Mouse (Mus musculus) MEL (cell line): ENCODE data around the gene Ly6g6c. TPM values are rescaled to one million over a fixed set of nuclear protein-coding genes. Genes with fewer than 3 reads are reported as not detected.

ENCODE experiments used
- DNase-seq: peaks from one replicate; pipeline ENCODE4 v3.0.0; 2011; ENCODE audit warnings: low read depth, low spot score
- H3K27ac ChIP-seq: 2 replicates; pipeline ENCODE4 v1.5.1; 2012; ENCODE audit warnings: low read depth, mild to moderate bottlenecking, control low read depth, low read length, moderate library complexity; ENCODE audit not compliant: control insufficient read depth
- H3K27me3 ChIP-seq, 2 experiments: fragments of 150-350 bp in 1 of 2; sonication (generic) in 1 of 2; 2 replicates each; pipeline ENCODE4 v1.6.1; 2012; ENCODE audit warnings: low read length in 2 of 2, mild to moderate bottlenecking in 2 of 2, improper control_type of control experiment in 1 of 2, moderate library complexity in 1 of 2; ENCODE audit not compliant: insufficient read depth in 2 of 2, control insufficient read depth in 1 of 2
- H3K36me3 ChIP-seq, 2 experiments: 2 replicates each; pipeline ENCODE4 v1.6.1; 2012 to 2014; ENCODE audit warnings: low read length in 2 of 2, improper control_type of control experiment in 1 of 2, inconsistent platforms in 1 of 2, mild to moderate bottlenecking in 1 of 2; ENCODE audit not compliant: insufficient read depth in 2 of 2, control insufficient read depth in 1 of 2
- H3K4me1 ChIP-seq, 2 experiments: fragments of 150-350 bp in 1 of 2; sonication (generic) in 1 of 2; 2 replicates each; pipeline ENCODE4 v1.6.1; 2012; ENCODE audit warnings: low read length in 2 of 2, improper control_type of control experiment in 1 of 2, mild to moderate bottlenecking in 1 of 2; ENCODE audit not compliant: insufficient read depth in 2 of 2, control insufficient read depth in 1 of 2
- H3K4me3 ChIP-seq, 2 experiments: fragments of 150-350 bp in 1 of 2; sonication (generic) in 1 of 2; 2 replicates each; pipeline ENCODE4 v1.5.1; 2012; ENCODE audit warnings: low read depth in 2 of 2, low read length in 2 of 2, mild to moderate bottlenecking in 2 of 2, moderate library complexity in 2 of 2, control low read depth in 1 of 2, improper control_type of control experiment in 1 of 2; ENCODE audit not compliant: control insufficient read depth in 1 of 2, insufficient read depth in 1 of 2
- H3K79me2 ChIP-seq: 2 replicates; pipeline ENCODE4 v1.6.1; 2012; ENCODE audit warnings: mild to moderate bottlenecking, low read length, moderate library complexity; ENCODE audit not compliant: control insufficient read depth, poor library complexity, insufficient read depth
- H3K9ac ChIP-seq: 2 replicates; pipeline ENCODE4 v1.6.1; 2012; ENCODE audit warnings: low read depth, mild to moderate bottlenecking, control low read depth, low read length, moderate library complexity; ENCODE audit not compliant: control insufficient read depth, poor library complexity, severe bottlenecking
- H3K9me3 ChIP-seq: fragments of 150-350 bp; sonication (generic); replicated peaks from 2 replicates; pipeline ENCODE4 v1.6.1; 2012; ENCODE audit warnings: mild to moderate bottlenecking, low read length, improper control_type of control experiment, moderate library complexity; ENCODE audit not compliant: insufficient read depth
- BHLHE40 ChIP-seq: IDR thresholded peaks from 2 replicates; pipeline ENCODE4 v1.6.1; 2012; ENCODE audit warnings: low read depth, mild to moderate bottlenecking, inconsistent platforms, low read length, improper control_type of control experiment, borderline replicate concordance
- CHD1 ChIP-seq: IDR thresholded peaks from 2 replicates; pipeline ENCODE4 v1.6.1; 2012; ENCODE audit warnings: low read depth, mild to moderate bottlenecking, inconsistent platforms, low read length, improper control_type of control experiment
- CHD2 ChIP-seq: IDR thresholded peaks from 2 replicates; pipeline ENCODE4 v1.6.1; 2011; ENCODE audit warnings: low read length, improper control_type of control experiment
- E2F4 ChIP-seq: IDR thresholded peaks from 2 replicates; pipeline ENCODE4 v1.6.1; 2011; ENCODE audit warnings: low read depth, low read length, improper control_type of control experiment, borderline replicate concordance
- ELF1 ChIP-seq: IDR thresholded peaks from 2 replicates; pipeline ENCODE4 v1.6.1; 2014; ENCODE audit warnings: low read depth, mild to moderate bottlenecking, inconsistent platforms, low read length, improper control_type of control experiment, moderate library complexity
- EP300 ChIP-seq, 2 experiments: IDR thresholded peaks; 2 replicates each; pipeline ENCODE4 v1.6.1; 2011; ENCODE audit warnings: improper control_type of control experiment in 2 of 2, low read length in 2 of 2, low read depth in 1 of 2, mild to moderate bottlenecking in 1 of 2
- ETS1 ChIP-seq: IDR thresholded peaks from 2 replicates; pipeline ENCODE4 v1.6.1; 2012; ENCODE audit warnings: low read depth, mild to moderate bottlenecking, inconsistent platforms, low read length, improper control_type of control experiment, moderate library complexity
- GABPA ChIP-seq: IDR thresholded peaks from 2 replicates; pipeline ENCODE4 v1.6.1; 2012; ENCODE audit warnings: low read depth, mild to moderate bottlenecking, inconsistent platforms, low read length, improper control_type of control experiment, moderate library complexity
- HCFC1 ChIP-seq: IDR thresholded peaks from 2 replicates; pipeline ENCODE4 v1.6.1; 2012; ENCODE audit warnings: low read depth, mild to moderate bottlenecking, inconsistent platforms, low read length, improper control_type of control experiment, moderate library complexity
- JUND ChIP-seq: IDR thresholded peaks from 2 replicates; pipeline ENCODE4 v1.6.1; 2011; ENCODE audit warnings: low read depth, mild to moderate bottlenecking, improper control_type of control experiment, low read length
- KAT2A ChIP-seq: conservative IDR thresholded peaks from 2 replicates; pipeline ENCODE4 v1.6.1; 2012; ENCODE audit warnings: low read depth, low read length, improper control_type of control experiment, inconsistent platforms
- MAFK ChIP-seq: IDR thresholded peaks from 2 replicates; pipeline ENCODE4 v1.6.1; 2011; ENCODE audit warnings: low read depth, mild to moderate bottlenecking, low read length, improper control_type of control experiment, borderline replicate concordance
- MAX ChIP-seq: IDR thresholded peaks from 2 replicates; pipeline ENCODE4 v1.6.1; 2011; ENCODE audit warnings: low read length, improper control_type of control experiment
- MAZ ChIP-seq: IDR thresholded peaks from 2 replicates; pipeline ENCODE4 v1.6.1; 2012; ENCODE audit warnings: low read depth, mild to moderate bottlenecking, inconsistent platforms, low read length, improper control_type of control experiment
- MEF2A ChIP-seq: IDR thresholded peaks from 2 replicates; pipeline ENCODE4 v1.6.1; 2014; ENCODE audit warnings: low read depth, mild to moderate bottlenecking, inconsistent platforms, low read length, improper control_type of control experiment; ENCODE audit not compliant: poor library complexity, insufficient replicate concordance, severe bottlenecking; ENCODE audit errors: extremely low read depth
- MXI1 ChIP-seq: IDR thresholded peaks from 2 replicates; pipeline ENCODE4 v1.6.1; 2011; ENCODE audit warnings: mild to moderate bottlenecking, low read depth, low read length, improper control_type of control experiment
- MYB ChIP-seq: IDR thresholded peaks from 2 replicates; pipeline ENCODE4 v1.6.1; 2011; ENCODE audit warnings: mild to moderate bottlenecking, low read depth, low read length, improper control_type of control experiment
- MYC ChIP-seq: IDR thresholded peaks from 2 replicates; pipeline ENCODE4 v1.6.1; 2011; ENCODE audit warnings: low read depth, mild to moderate bottlenecking, low read length, improper control_type of control experiment, moderate library complexity
- NELFE ChIP-seq: IDR thresholded peaks from 2 replicates; pipeline ENCODE4 v1.6.1; 2011; ENCODE audit warnings: low read depth, low read length, improper control_type of control experiment
- NRF1 ChIP-seq: IDR thresholded peaks from 2 replicates; pipeline ENCODE4 v1.6.1; 2014; ENCODE audit warnings: low read depth, mild to moderate bottlenecking, inconsistent platforms, low read length, improper control_type of control experiment, moderate library complexity; ENCODE audit not compliant: poor library complexity, insufficient read depth, severe bottlenecking
- POLR2A ChIP-seq, 2 experiments: IDR thresholded peaks; 2 replicates each; pipeline ENCODE4 v1.6.1; 2011 to 2012; ENCODE audit warnings: low read length in 2 of 2, mild to moderate bottlenecking in 2 of 2, control low read depth in 1 of 2, improper control_type of control experiment in 1 of 2, low read depth in 1 of 2, moderate library complexity in 1 of 2; ENCODE audit not compliant: control insufficient read depth in 1 of 2, insufficient read depth in 1 of 2, poor library complexity in 1 of 2
- POLR2AphosphoS2 ChIP-seq: IDR thresholded peaks from 2 replicates; pipeline ENCODE4 v1.6.1; 2011; ENCODE audit warnings: low read length, improper control_type of control experiment
- POLR2AphosphoS5 ChIP-seq: IDR thresholded peaks from 2 replicates; pipeline ENCODE4 v1.6.1; 2012; ENCODE audit warnings: low read depth, borderline replicate concordance, mild to moderate bottlenecking, inconsistent platforms, low read length, moderate library complexity, mixed read lengths
- RAD21 ChIP-seq: IDR thresholded peaks from 2 replicates; pipeline ENCODE4 v1.6.1; 2011; ENCODE audit warnings: mild to moderate bottlenecking, low read depth, low read length, improper control_type of control experiment
- RCOR1 ChIP-seq: IDR thresholded peaks from 2 replicates; pipeline ENCODE4 v1.6.1; 2012; ENCODE audit warnings: low read depth, mild to moderate bottlenecking, inconsistent platforms, low read length, improper control_type of control experiment
- SIN3A ChIP-seq: IDR thresholded peaks from 2 replicates; pipeline ENCODE4 v1.6.1; 2012; ENCODE audit warnings: low read length, improper control_type of control experiment, inconsistent platforms
- SMC3 ChIP-seq: IDR thresholded peaks from 2 replicates; pipeline ENCODE4 v1.6.1; 2011; ENCODE audit warnings: low read depth, low read length, improper control_type of control experiment
- TAL1 ChIP-seq: IDR thresholded peaks from 2 replicates; pipeline ENCODE4 v1.6.1; 2012; ENCODE audit warnings: mild to moderate bottlenecking, inconsistent platforms, low read length, moderate library complexity, mixed read lengths
- TBP ChIP-seq: IDR thresholded peaks from 2 replicates; pipeline ENCODE4 v1.8.0; 2011; ENCODE audit warnings: low read depth, low read length, improper control_type of control experiment
- TCF12 ChIP-seq: IDR thresholded peaks from 2 replicates; pipeline ENCODE4 v1.6.1; 2014; ENCODE audit warnings: low read depth, mild to moderate bottlenecking, inconsistent platforms, low read length, improper control_type of control experiment, moderate library complexity
- UBTF ChIP-seq: IDR thresholded peaks from 2 replicates; pipeline ENCODE4 v1.6.1; 2012; ENCODE audit warnings: low read depth, mild to moderate bottlenecking, inconsistent platforms, low read length, improper control_type of control experiment, moderate library complexity, borderline replicate concordance; ENCODE audit not compliant: insufficient read depth
- USF1 ChIP-seq: IDR thresholded peaks from 2 replicates; pipeline ENCODE4 v1.6.1; 2014; ENCODE audit warnings: low read depth, mild to moderate bottlenecking, inconsistent platforms, low read length, improper control_type of control experiment, moderate library complexity
- USF2 ChIP-seq, 2 experiments: IDR thresholded peaks; 2 replicates each; pipeline ENCODE4 v1.6.1; 2011 to 2012; ENCODE audit warnings: improper control_type of control experiment in 2 of 2, low read length in 2 of 2, borderline replicate concordance in 1 of 2, inconsistent platforms in 1 of 2, low read depth in 1 of 2, mild to moderate bottlenecking in 1 of 2; ENCODE audit not compliant: insufficient read depth in 1 of 2
- ZC3H11A ChIP-seq: IDR thresholded peaks from 2 replicates; pipeline ENCODE4 v1.6.1; 2012; ENCODE audit warnings: low read depth, mild to moderate bottlenecking, inconsistent platforms, low read length, improper control_type of control experiment
- ZKSCAN1 ChIP-seq: IDR thresholded peaks from 2 replicates; pipeline ENCODE4 v1.6.1; 2012; ENCODE audit warnings: low read depth, mild to moderate bottlenecking, inconsistent platforms, low read length, improper control_type of control experiment, moderate library complexity
- ZMIZ1 ChIP-seq: IDR thresholded peaks from 2 replicates; pipeline ENCODE4 v1.6.1; 2012; ENCODE audit warnings: low read depth, mild to moderate bottlenecking, inconsistent platforms, low read length, improper control_type of control experiment, moderate library complexity
- ZNF384 ChIP-seq: IDR thresholded peaks from 2 replicates; pipeline ENCODE4 v1.6.1; 2012; ENCODE audit warnings: low read depth, mild to moderate bottlenecking, inconsistent platforms, low read length, improper control_type of control experiment
- polyA plus RNA-seq, 2 experiments: library from polyadenylated mRNA; stranded (reverse) in 1 of 2; unstranded in 1 of 2; fragments of >175 nt in 1 of 2; fragments of >200 nt in 1 of 2; gene quantifications; 2 replicates each; pipeline versions ENCODE4 v1.2.1 to v1.2.4; 2012; ENCODE audit warnings: low replicate concordance in 2 of 2, low read depth in 1 of 2; ENCODE audit not compliant: insufficient read length in 2 of 2, insufficient read depth in 1 of 2, missing spikeins in 1 of 2
- total RNA-seq: library from RNA; depleted of rRNA; stranded (reverse); fragments of 300-350 nt; gene quantifications from 2 replicates; pipeline ENCODE4 v1.2.3, GENCODE M21; 2012

The Ly6g6c gene
- total and polyA plus RNA-seq, 3 experiments: 0.24 TPM; not detected in 2

DNA sequence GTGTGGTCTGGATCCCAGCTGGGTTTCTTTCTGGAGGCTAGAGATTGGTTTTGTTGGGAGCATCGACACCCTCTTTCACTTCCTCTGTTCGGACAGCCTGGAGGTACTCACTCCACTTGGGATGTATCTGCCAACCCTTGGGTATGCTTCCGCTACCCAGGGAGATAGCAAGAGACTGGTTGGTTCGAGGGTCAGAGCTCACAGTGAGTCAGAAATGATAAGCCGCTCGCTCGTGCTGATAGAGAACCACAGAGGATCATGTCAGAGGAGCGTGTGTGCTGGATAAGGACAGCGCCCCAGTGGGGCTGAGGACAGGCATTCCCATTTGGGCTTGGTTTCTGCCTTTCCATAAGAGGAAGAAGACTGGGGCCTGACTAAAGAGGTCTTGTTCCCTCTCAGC, 14.6 kb downstream of the Ly6g6c start:
- DNase-seq: peak; percentile 95
- no peaks in the 10 kb centered on the region for H3K79me2 ChIP-seq
- peaks cover 20 to 47% of the 10 kb centered on the region in 2 experiments for H3K4me1 ChIP-seq
- peak overlapping the region in 1 of 2 experiments; percentile 3; a peak in 1 of 4 replicates for H3K4me3 ChIP-seq
- H3K27me3 ChIP-seq: no peaks in the 10 kb centered on the region
- H3K36me3 ChIP-seq: peaks cover 0 to 35% of the 10 kb centered on the region in 2 experiments; a peak in 2 of 4 replicates
- peak overlapping the region; percentile 50 for H3K9ac ChIP-seq
- peak overlapping the region; percentile 95 for H3K27ac ChIP-seq
- no peaks in the 10 kb centered on the region for H3K9me3 ChIP-seq
- no peak for TF ChIP-seq POLR2AphosphoS2
- peak; percentile 96 for TF ChIP-seq TCF12
- TF ChIP-seq RAD21: no peak
- peak; percentile 70 for TF ChIP-seq MAX
- peak; percentile 75 for TF ChIP-seq TBP
- TF ChIP-seq HCFC1: peak; percentile 57
- no peak for TF ChIP-seq E2F4
- TF ChIP-seq MYB: peak; percentile 45
- 0 out of 2 replicates have a peak, but pooled peaks have one; percentile 51 for TF ChIP-seq UBTF
- TF ChIP-seq ZKSCAN1: no peak
- peak; percentile 83 for TF ChIP-seq JUND
- no peak for TF ChIP-seq ZC3H11A
- no peak for TF ChIP-seq CHD2
- no peak for TF ChIP-seq MEF2A
- no peak for TF ChIP-seq CHD1
- peak; percentile 90 for TF ChIP-seq TAL1
- no peak; the same call in 1 of the 2 replicates for TF ChIP-seq ZMIZ1
- TF ChIP-seq MYC: peak; percentile 81; the same call in 1 of the 2 replicates
- TF ChIP-seq POLR2AphosphoS5: no peak
- peak; percentile 95 for TF ChIP-seq ETS1
- TF ChIP-seq MAFK: peak; percentile 47; the same call in 1 of the 2 replicates
- no peak for TF ChIP-seq USF1
- TF ChIP-seq NRF1: no peak
- TF ChIP-seq RCOR1: peak; percentile 86
- TF ChIP-seq NELFE: peak; percentile 55
- TF ChIP-seq EP300 (IDR thresholded peaks at IDR 0.05; ENCODE audit: low read depth in 1 of 2, low read length in 2 of 2): peak; percentile 96 to 97
- no peak for TF ChIP-seq KAT2A
- no peak for TF ChIP-seq SMC3
- TF ChIP-seq GABPA: no peak
- no peak for TF ChIP-seq USF2 (IDR thresholded peaks at IDR 0.05; ENCODE audit: borderline replicate concordance in 1 of 2, insufficient read depth in 1 of 2, low read depth in 1 of 2, low read length in 2 of 2)
- TF ChIP-seq ELF1: peak; percentile 74
- peak; percentile 27; the same call in 1 of the 2 replicates for TF ChIP-seq ZNF384
- peak; percentile 92 for TF ChIP-seq BHLHE40
- TF ChIP-seq POLR2A (IDR thresholded peaks at IDR 0.05; ENCODE audit: control insufficient read depth in 1 of 2, insufficient read depth in 1 of 2, low read depth in 1 of 2, low read length in 2 of 2, poor library complexity in 1 of 2): peak in 1 of 2 experiments; percentile 66; a peak in 2 of 4 replicates
- peak; percentile 96 for TF ChIP-seq SIN3A
- TF ChIP-seq MAZ: peak; percentile 76
- peak; percentile 65 for TF ChIP-seq MXI1
